Mouse (Mus musculus): ENCODE measurements around the gene Gm13101.
"Not testable (repeated sequence)": the region's sequence is repeated elsewhere in the genome, so short reads cannot be mapped to it uniquely, and the experiment has no call there.

Gm13101 gene

DNA sequence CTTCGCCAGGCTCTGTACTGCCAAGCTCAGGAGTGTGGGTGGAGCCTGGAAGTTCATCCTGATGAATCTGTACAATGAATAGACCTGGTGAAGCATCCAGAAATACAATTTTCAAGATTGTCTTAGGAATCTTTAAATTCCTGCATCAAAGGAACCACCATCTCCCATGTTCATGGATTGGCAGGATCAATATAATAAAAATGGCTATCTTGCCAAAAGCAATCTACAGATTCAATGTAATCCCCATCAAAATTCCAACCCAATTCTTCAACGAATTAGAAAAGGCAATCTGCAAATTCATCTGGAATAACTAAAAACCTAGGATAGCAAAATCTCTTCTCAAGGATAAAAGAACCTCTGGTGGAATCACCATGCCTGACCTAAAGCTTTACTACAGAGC, at the start of gene Gm13101:
Gene Gm13101, minus strand, starts transcription at position 101 of the 400 bp plus-strand sequence.
- DNase-seq (ENCODE audit: low spot score): not testable (repeated sequence)

GRCm38 (mm10) chr4:143994269-143994668, 27.5 kb upstream of the Gm13101 start, which contains the start of gene Pramef17:
TSS of gene Pramef17 (minus strand) at chr4:143994369.
- DNase-seq (ENCODE audit: low spot score): not testable (repeated sequence)

- DNase-seq (ENCODE audit: low spot score): peak; percentile 71
These were observed 21.4 kb upstream of the Gm13101 start for GRCm38 (mm10) chr4:143988126-143988525.

- DNase-seq (ENCODE audit: low spot score): peak; percentile 10
These were observed 20.8 kb upstream of the Gm13101 start for GRCm38 (mm10) chr4:143987475-143987941.

- DNase-seq (ENCODE audit: low spot score): peak; percentile 11
These were observed 19.0 kb upstream of the Gm13101 start for GRCm38 (mm10) chr4:143985733-143986132.

- not testable (repeated sequence) for DNase-seq (ENCODE audit: low spot score)
These were observed 18.4 kb upstream of the Gm13101 start for GRCm38 (mm10) chr4:143985165-143985564.

DNA sequence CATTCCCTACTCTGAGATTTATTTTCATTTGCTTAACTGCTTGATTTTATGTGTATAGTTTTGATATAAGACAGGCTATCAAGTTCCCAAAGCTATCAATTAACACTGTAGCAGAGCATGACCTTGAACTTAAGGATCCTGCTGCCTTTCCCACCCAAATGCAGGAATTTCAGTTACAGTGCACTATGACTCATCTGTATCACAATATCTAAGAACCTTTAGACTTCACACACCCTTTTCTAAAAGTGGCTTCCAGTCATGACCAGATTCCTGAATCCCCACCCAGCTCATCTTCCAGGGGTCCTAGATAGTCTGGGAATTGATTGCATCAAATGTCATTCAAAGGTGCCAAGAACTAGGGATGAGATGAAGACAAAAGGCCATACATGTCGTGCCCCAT, 16.7 kb upstream of the Gm13101 start:
- DNase-seq (ENCODE audit: low spot score): not testable (repeated sequence)

DNA sequence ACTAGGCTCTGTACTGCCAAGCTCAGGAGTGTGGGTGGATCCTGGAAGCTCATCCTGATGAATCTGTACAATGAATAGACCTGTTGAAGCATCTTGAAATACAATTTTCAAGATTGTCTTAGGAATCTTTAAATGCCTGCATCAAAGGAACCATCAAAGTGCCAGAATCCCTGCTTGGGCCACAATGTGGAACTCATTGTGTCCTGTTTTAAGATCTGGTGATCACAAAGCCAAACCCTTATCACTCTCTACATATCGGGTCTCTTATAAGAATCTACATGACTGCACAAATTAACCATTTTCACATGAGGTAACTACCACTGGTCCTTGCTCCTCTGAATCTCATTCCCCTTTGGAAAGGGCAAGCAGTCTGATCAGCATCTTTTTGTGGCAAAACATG, 15.8 kb downstream of the Gm13101 start, which contains the start of gene Pramef25:
Gene Pramef25, minus strand, starts transcription at position 101 of the 400 bp plus-strand sequence.
- not testable (repeated sequence) for DNase-seq (ENCODE audit: low spot score)

Data from urinary bladder, postnatal 10 days (tissue).